Mouse (Mus musculus) bone marrow, adult 2 months (tissue): ENCODE measurements at regions not wholly inside any gene's neighbourhood (a gene's known extent, or its start where the extent isn't known, plus 50 kb on each side); places are given as distances from the start of the nearest gene placed in this dataset.

Experiments used
- CTCF ChIP-seq: fragments of 200-500 bp; IDR thresholded peaks from 2 replicates; pipeline ENCODE4 v1.5.1; 2011; ENCODE audit warnings: low read length, control low read depth; ENCODE audit not compliant: control insufficient read depth, insufficient read depth
- POLR2A ChIP-seq: fragments of 200-500 bp; IDR thresholded peaks from 2 replicates; pipeline ENCODE4 v1.6.1; 2011; ENCODE audit warnings: low read depth, mild to moderate bottlenecking, control low read depth, low read length, borderline replicate concordance; ENCODE audit not compliant: control insufficient read depth

DNA sequence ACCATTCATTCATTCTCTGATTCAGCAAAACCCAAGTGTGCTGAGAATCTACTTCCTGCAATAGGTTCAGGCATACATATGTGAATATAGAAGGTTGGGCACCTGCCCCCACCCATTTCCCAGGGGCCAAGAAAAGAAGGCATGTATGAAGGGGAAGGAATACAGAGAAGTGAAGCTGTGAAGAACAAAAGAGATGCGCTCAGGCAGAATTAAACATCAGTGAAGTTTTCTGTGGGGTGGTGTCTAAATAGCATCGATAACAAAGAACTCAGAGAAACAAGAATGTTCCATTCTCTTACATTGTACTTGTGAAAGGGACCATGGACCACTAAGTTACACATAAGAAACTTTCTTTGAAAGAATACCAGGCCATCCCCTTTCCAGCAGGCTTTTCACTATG is 580.7 kb downstream of the Gm9195 start:
- TF ChIP-seq CTCF (no peak), POLR2A (no peak)
